7 mouse cellular contexts compared by ENCODE assay signal in the genomic region with DNA sequence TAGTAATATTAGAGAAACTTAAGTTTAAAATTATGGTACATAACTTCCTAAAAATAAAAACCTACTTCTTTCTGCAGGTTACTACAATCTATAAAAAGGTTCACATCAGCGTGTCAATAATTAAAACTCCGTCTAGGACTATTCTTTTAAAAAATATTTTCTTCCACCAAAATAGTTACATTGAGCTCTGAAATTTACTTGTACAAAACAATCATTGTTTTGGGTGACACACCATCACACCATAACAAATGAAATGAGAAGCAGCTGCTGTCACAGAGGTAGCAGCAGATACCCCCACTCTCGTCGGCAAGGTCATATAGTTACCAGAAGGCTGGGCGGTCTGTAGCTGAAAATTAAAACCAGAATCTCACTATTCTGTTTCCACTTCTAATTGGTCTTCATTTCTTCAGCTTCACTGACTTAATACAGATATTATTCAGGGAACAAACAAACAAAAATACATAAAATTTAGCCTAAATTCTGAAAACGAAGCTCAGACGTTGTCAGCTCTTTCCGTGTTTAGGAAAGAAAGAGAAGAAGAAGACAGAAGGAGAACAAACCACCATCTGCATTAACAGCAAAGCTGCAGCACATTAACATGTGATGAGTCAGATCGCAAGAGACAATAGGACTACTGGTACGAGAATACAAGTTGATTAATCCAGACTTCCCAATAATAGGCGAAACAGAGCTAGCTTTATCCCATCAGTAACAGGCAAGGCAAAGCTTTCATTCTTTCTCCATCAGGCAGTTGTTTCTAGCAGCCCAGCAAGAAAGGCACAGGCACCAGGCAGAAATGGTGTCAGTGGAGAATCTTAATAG. TPM values are rescaled to one million over a fixed set of nuclear protein-coding genes. Genes with fewer than 3 reads are reported as not detected.
DNase-seq lines count a peak whose midpoint lies in the region; ATAC-seq and TF ChIP-seq lines count a peak whose summit lies in the region.

No protein-coding gene starts in this region.

- no peak for TF ChIP-seq CTCF in spleen, adult 2 months (IDR thresholded peaks at IDR 0.05; ENCODE audit: extremely low read depth, insufficient read depth, insufficient read length, insufficient replicate concordance)
- TF ChIP-seq CTCF in cortical plate, adult 2 months (IDR thresholded peaks at IDR 0.05; ENCODE audit: extremely low read depth, insufficient read depth, low read length), result no peak

- H3K27ac ChIP-seq in spleen, adult 2 months (ENCODE audit: insufficient read depth, low read length), result no peak overlapping the region
- peak overlapping the region; percentile 92 for H3K27ac ChIP-seq in cortical plate, adult 2 months (ENCODE audit: insufficient read depth, low read length)
- H3K27ac ChIP-seq in hindbrain, embryonic 14.5 days, result peak overlapping the region; percentile 89
- H3K27ac ChIP-seq in liver, embryonic 13.5 days, result peak overlapping the region; percentile 74
- peak overlapping the region; percentile 81 for H3K27ac ChIP-seq in stomach, embryonic 15.5 days

- no peaks in the 10 kb centered on the region for H3K27me3 ChIP-seq in spleen, adult 2 months (ENCODE audit: control insufficient read depth, insufficient read depth, low read length)
- H3K27me3 ChIP-seq in hindbrain, embryonic 14.5 days (ENCODE audit: control insufficient read depth, insufficient read depth, low read length), result no peaks in the 10 kb centered on the region
- H3K27me3 ChIP-seq in liver, embryonic 13.5 days, result no peaks in the 10 kb centered on the region
- H3K27me3 ChIP-seq in stomach, embryonic 15.5 days (replicated peaks), result no peaks in the 10 kb centered on the region

- ATAC-seq in hindbrain, embryonic 14.5 days (ENCODE audit: low FRiP score), result no peak
- ATAC-seq in liver, embryonic 13.5 days (ENCODE audit: low read depth), result no peak
- no peak for ATAC-seq in stomach, embryonic 15.5 days (ENCODE audit: insufficient read depth, low FRiP score, low read depth)
- no peak for ATAC-seq in monocyte, adult 5-6 weeks (replicated peaks; ENCODE audit: insufficient number of reproducible peaks, low FRiP score, low TSS enrichment, poor library complexity, severe bottlenecking)

- WGBS in spleen, adult 2 months, result 11% methylated on average over 11 of the region's 11 CpGs
- WGBS in hindbrain, embryonic 14.5 days, result 22% methylated on average over 11 of the region's 11 CpGs
- WGBS in liver, embryonic 13.5 days (ENCODE audit: insufficient replicate concordance), result 44% methylated on average over 11 of the region's 11 CpGs
- WGBS in stomach, embryonic 15.5 days, result 73% methylated on average over 11 of the region's 11 CpGs

- no peaks in the 10 kb centered on the region; the same call in 1 of the 2 replicates for H3K4me1 ChIP-seq in spleen, adult 2 months (ENCODE audit: control insufficient read depth, insufficient read depth, insufficient read length)
- H3K4me1 ChIP-seq in cortical plate, adult 2 months (ENCODE audit: control insufficient read depth, insufficient read depth, low read length), result peaks cover 2% of the 10 kb centered on the region; the same call in 1 of the 2 replicates
- peaks cover 27% of the 10 kb centered on the region for H3K4me1 ChIP-seq in hindbrain, embryonic 14.5 days (replicated peaks; ENCODE audit: control insufficient read depth, insufficient read depth, low read length)
- peaks cover 29% of the 10 kb centered on the region for H3K4me1 ChIP-seq in liver, embryonic 13.5 days (replicated peaks)
- H3K4me1 ChIP-seq in stomach, embryonic 15.5 days, result 0 out of 2 replicates have a peak, but pooled peaks cover 6% of the 10 kb centered on the region

- no peaks in the 10 kb centered on the region for H3K36me3 ChIP-seq in spleen, adult 2 months (ENCODE audit: control insufficient read depth, insufficient read depth, low read length)
- no peaks in the 10 kb centered on the region for H3K36me3 ChIP-seq in hindbrain, embryonic 14.5 days (replicated peaks; ENCODE audit: control insufficient read depth, insufficient read depth)
- no peaks in the 10 kb centered on the region for H3K36me3 ChIP-seq in liver, embryonic 13.5 days
- H3K36me3 ChIP-seq in stomach, embryonic 15.5 days, result no peaks in the 10 kb centered on the region

- no peak for TF ChIP-seq POLR2A in spleen, adult 2 months (IDR thresholded peaks at IDR 0.05; ENCODE audit: low read depth, low read length)
- TF ChIP-seq POLR2A in cortical plate, adult 2 months (IDR thresholded peaks at IDR 0.05; ENCODE audit: extremely low read depth, insufficient read depth, low read length), result 0 out of 2 replicates have a peak, but pooled peaks have one; percentile 30

- no peak for DNase-seq in spleen, adult 2 months (ENCODE audit: low read depth in 1 of 2, low spot score in 2 of 2)
- no peak for DNase-seq in spleen, adult 12 weeks (ENCODE audit: low spot score)
- DNase-seq in hindbrain, embryonic 14.5 days (ENCODE audit: low spot score), result peak; percentile 61
- no peak for DNase-seq in liver, embryonic 13.5 days

- H3K4me2 ChIP-seq in hindbrain, embryonic 14.5 days (replicated peaks), result peak overlapping the region; percentile 54
- peak overlapping the region; percentile 62 for H3K4me2 ChIP-seq in liver, embryonic 13.5 days
- peak overlapping the region; percentile 47 for H3K4me2 ChIP-seq in stomach, embryonic 15.5 days

- H3K4me3 ChIP-seq in spleen, adult 2 months (ENCODE audit: extremely low read depth, insufficient read depth, insufficient read length), result peak overlapping the region; percentile 46
- H3K4me3 ChIP-seq in cortical plate, adult 2 months (ENCODE audit: insufficient read depth, low read length), result peak overlapping the region; percentile 54
- peak overlapping the region; percentile 27 for H3K4me3 ChIP-seq in hindbrain, embryonic 14.5 days (replicated peaks; ENCODE audit: low read length)
- peak overlapping the region; percentile 43 for H3K4me3 ChIP-seq in liver, embryonic 13.5 days (replicated peaks)
- H3K4me3 ChIP-seq in stomach, embryonic 15.5 days (replicated peaks), result peak overlapping the region; percentile 7

- no peaks in the 10 kb centered on the region for H3K9me3 ChIP-seq in hindbrain, embryonic 14.5 days (ENCODE audit: control insufficient read depth, low read length)
- no peaks in the 10 kb centered on the region for H3K9me3 ChIP-seq in liver, embryonic 13.5 days (replicated peaks)
- H3K9me3 ChIP-seq in stomach, embryonic 15.5 days, result no peaks in the 10 kb centered on the region

- H3K9ac ChIP-seq in hindbrain, embryonic 14.5 days, result peak overlapping the region; percentile 58
- peak overlapping the region; percentile 57 for H3K9ac ChIP-seq in liver, embryonic 13.5 days
- H3K9ac ChIP-seq in stomach, embryonic 15.5 days, result no peak overlapping the region

RNA-seq across cellular contexts. Expression of gene Ankrd28, which starts 49.8 kb away (rescaled TPM):
- 1.8 and 2.7 TPM in 2 replicates for polyA plus RNA-seq in spleen, adult 2 months (2012; rRNA removed)
- polyA plus RNA-seq in cortical plate, adult 2 months (2012; rRNA removed), result 27.8 and 29.3 TPM in 2 replicates
- polyA plus RNA-seq in hindbrain, embryonic 14.5 days (2014; fragmentation: Nextera tagmentation; extraction: Ambion mirVana), result 14.7 and 15.3 TPM in 2 replicates
- polyA plus RNA-seq in liver, embryonic 13.5 days (2015; fragmentation: Nextera tagmentation; extraction: Ambion mirVana), result 3.0 and 4.2 TPM in 2 replicates
- 6.9 and 7.6 TPM in 2 replicates for polyA plus RNA-seq in stomach, embryonic 15.5 days (2015; fragmentation: Nextera tagmentation; extraction: Ambion mirVana)
- 6.5 to 17.1 TPM (median 9.9 TPM) in 3 replicates for total RNA-seq in monocyte, adult 5-6 weeks (2017)
